Mouse (Mus musculus) neural tube, embryonic 12.5 days (tissue): ENCODE results near the gene Plekhj1. TPM values are rescaled to one million over a fixed set of nuclear protein-coding genes. Genes with fewer than 3 reads are reported as not detected.
A peak's percentile ranks its signal among the peaks of the same experiment; 100 is the strongest.
"Not testable (repeated sequence)": the region's sequence is repeated elsewhere in the genome, so short reads cannot be mapped to it uniquely, and the experiment has no call there.

Experiments
- ATAC-seq: fragments of 200-750 bp; cut with Nextera tagmentation; 2 replicates; pipeline ENCODE4 v1.8.0; 2017; ENCODE audit warnings: low read depth, mild to moderate bottlenecking, moderate TSS enrichment, moderate library complexity; ENCODE audit not compliant: low FRiP score
- H3K27ac ChIP-seq: fragments of 300-500 bp; sonication (generic); 2 replicates; pipeline ENCODE4 v1.5.1; 2016
- H3K27me3 ChIP-seq: fragments of 300-500 bp; sonication (generic); replicated peaks from 2 replicates; pipeline ENCODE4 v1.6.1; 2016; ENCODE audit warnings: mild to moderate bottlenecking
- H3K36me3 ChIP-seq: fragments of 300-500 bp; sonication (generic); 2 replicates; pipeline ENCODE4 v1.6.1; 2016; ENCODE audit warnings: mild to moderate bottlenecking
- H3K4me1 ChIP-seq: fragments of 300-500 bp; sonication (generic); 2 replicates; pipeline ENCODE4 v1.6.1; 2016
- H3K4me2 ChIP-seq: fragments of 300-500 bp; sonication (generic); replicated peaks from 2 replicates; pipeline ENCODE4 v1.6.1; 2016; ENCODE audit warnings: mild to moderate bottlenecking
- H3K4me3 ChIP-seq: fragments of 300-500 bp; sonication (generic); 2 replicates; pipeline ENCODE4 v1.5.1; 2016
- H3K9ac ChIP-seq: fragments of 300-500 bp; sonication (generic); 2 replicates; pipeline ENCODE4 v1.6.1; 2016; ENCODE audit warnings: mild to moderate bottlenecking
- H3K9me3 ChIP-seq: fragments of 300-500 bp; sonication (generic); 2 replicates; pipeline ENCODE4 v1.6.1; 2016; ENCODE audit warnings: mild to moderate bottlenecking
- whole genome bisulfite sequencing: fragments of 180-500 bp; shearing (Covaris S2); methylation state at CpG from one replicate; pipeline ENCODE4 v1.1.7; 2016; 5-methylcytosine and 5-hydroxymethylcytosine counted together
- polyA plus RNA-seq: library from polyadenylated mRNA; unstranded; fragments of >200 nt; fragmentation: Nextera tagmentation; extraction: Ambion mirVana; gene quantifications from 2 replicates; pipeline ENCODE4 v1.2.1, GENCODE M21; 2016

The Plekhj1 gene
- polyA plus RNA-seq, 1 experiment from 2014 or later: 155 TPM

DNA sequence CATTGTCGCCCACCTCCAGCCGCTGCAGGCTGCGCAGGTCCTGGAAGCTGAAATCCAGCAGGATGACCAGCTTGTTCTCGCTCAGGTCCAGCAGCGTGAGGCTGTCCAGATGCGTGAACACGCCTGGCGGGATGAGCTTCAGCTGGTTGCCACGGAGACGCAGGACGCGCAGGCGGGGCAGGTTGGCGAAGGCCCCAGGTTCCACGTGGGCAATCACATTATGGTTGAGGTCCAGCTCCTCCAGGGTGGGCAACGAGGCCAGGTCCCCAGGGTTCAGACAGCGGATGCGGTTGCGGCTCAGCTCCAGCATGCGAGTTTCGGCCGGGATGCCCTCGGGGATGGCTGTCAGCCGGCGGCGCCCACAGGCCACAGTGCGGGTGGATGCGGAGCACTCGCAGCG lies 37.2 kb upstream of the Plekhj1 start:
- ATAC-seq: no peak
- no peak overlapping the region for H3K4me3 ChIP-seq
- H3K36me3 ChIP-seq: peaks cover 3% of the 10 kb centered on the region; the same call in 1 of the 2 replicates
- 0 out of 2 replicates have a peak, but pooled peaks cover 6% of the 10 kb centered on the region for H3K9me3 ChIP-seq
- no peak overlapping the region; the same call in 1 of the 2 replicates for H3K9ac ChIP-seq
- H3K27ac ChIP-seq: no peak overlapping the region
- peaks cover 7% of the 10 kb centered on the region for H3K4me1 ChIP-seq
- H3K27me3 ChIP-seq: peaks cover 36% of the 10 kb centered on the region
- 53% methylated on average over 30 of the region's 30 CpGs for WGBS
- H3K4me2 ChIP-seq: peak overlapping the region; percentile 25

DNA sequence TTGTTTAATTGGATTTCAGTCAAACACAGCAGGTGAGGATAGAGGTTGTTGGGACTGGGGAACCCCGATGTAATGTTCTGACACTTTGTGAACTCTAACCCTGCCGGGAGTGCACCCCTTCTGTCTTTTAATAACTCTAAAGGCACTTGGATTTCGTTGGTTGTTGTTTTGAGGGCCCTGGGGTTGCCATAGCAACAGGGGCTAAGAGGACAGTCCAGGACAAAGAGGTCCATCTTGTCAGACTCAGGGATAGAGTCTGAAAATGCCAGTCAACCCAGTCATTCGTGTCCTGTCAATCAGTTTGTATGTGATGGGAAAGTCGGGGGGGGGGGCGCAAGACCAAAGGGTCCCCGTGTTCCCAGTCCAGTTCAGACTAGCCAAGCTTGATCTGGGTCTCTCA lies 34.4 kb upstream of the Plekhj1 start:
- Histone ChIP-seq H3K27me3 (peaks cover 36% of the 10 kb centered on the region), H3K9ac (no peak overlapping the region), H3K27ac (no peak overlapping the region), H3K4me2 (no peak overlapping the region), H3K4me1 (peaks cover 29% of the 10 kb centered on the region), H3K9me3 (0 out of 2 replicates have a peak, but pooled peaks cover 6% of the 10 kb centered on the region), H3K36me3 (peaks cover 22% of the 10 kb centered on the region), H3K4me3 (no peak overlapping the region)
- 58% methylated on average over 7 of the region's 7 CpGs for WGBS
- no peak for ATAC-seq

DNA sequence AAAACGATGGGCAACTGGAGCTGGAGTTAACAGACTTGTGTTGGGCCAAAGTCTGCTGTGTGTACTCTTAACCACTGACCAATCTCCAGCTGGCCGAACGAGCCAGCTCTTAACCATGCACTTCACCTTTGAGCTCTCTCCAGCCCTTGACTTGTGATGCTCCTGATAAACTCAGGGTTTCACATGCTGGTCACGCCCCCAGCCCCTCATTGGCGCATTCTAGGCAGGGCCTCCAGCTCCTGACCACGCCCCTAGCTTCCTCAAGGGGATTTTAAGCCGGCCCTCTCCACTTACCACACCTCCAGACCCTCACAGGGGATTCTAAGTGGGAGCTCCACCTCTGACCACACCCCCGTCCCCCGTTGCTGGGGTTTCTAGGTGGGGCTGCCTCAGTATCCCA lies 32.7 kb upstream of the Plekhj1 start:
- Histone ChIP-seq H3K9ac (no peak overlapping the region), H3K27ac (no peak overlapping the region), H3K4me2 (peak overlapping the region; percentile 16; the same call in 1 of the 2 replicates), H3K4me1 (peaks cover 35% of the 10 kb centered on the region), H3K4me3 (no peak overlapping the region; the same call in 1 of the 2 replicates), H3K27me3 (peaks cover 32% of the 10 kb centered on the region), H3K9me3 (0 out of 2 replicates have a peak, but pooled peaks cover 6% of the 10 kb centered on the region), H3K36me3 (peaks cover 22% of the 10 kb centered on the region)
- ATAC-seq: no peak
- 2% methylated on average over 9 of the region's 9 CpGs for WGBS

DNA sequence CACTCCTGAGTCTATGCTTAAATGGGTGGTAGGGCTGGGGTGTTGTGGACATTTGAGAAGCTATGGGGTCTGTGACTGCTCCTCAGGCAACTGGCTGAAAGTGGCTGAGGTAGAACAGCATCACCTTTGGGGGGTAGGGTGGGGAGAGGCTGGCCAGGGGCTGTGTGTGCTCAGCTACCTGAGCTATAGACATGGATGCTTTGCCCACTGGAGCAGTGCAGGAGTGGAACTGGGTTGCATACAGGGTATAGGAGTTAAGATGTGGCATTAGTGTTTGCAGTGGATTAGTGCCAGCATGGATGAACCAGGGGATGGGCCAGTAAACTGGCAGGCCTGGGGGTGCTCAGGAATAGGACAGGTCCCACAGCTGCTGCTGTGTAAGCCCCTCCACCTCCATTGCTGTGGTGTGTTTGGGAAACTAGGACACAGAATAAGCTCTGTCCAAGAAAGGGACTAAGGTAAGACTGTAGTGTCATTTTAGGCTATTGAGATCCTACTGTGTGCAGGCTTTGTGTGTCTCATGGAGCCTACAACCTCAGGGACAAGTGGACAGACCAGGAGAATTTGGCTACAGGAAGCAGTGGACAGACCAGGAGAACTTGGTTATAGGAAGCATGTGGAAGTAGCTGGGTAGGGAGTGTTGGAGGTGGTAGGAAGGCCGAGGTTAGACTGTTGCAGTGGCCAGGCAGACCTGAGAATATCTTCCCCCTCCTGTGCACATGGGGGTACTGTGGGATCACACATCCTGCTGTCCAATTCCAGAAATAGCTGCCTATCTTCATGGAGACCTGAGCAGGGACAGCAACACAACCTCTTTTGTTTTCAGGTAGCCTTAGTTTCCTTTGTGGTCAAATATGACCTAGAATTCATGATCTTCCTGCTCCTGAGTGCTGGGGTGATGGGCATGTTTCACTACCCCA lies 31.2 kb upstream of the Plekhj1 start:
- Histone ChIP-seq H3K27ac (no peak overlapping the region), H3K9me3 (0 out of 2 replicates have a peak, but pooled peaks cover under 1% of the 10 kb centered on the region), H3K27me3 (peaks cover 16% of the 10 kb centered on the region), H3K9ac (no peak overlapping the region), H3K4me3 (no peak overlapping the region), H3K36me3 (peaks cover 22% of the 10 kb centered on the region), H3K4me2 (no peak overlapping the region), H3K4me1 (peaks cover 35% of the 10 kb centered on the region)
- ATAC-seq: no peak
- WGBS: 78% methylated on average over 1 of the region's 1 CpGs

DNA sequence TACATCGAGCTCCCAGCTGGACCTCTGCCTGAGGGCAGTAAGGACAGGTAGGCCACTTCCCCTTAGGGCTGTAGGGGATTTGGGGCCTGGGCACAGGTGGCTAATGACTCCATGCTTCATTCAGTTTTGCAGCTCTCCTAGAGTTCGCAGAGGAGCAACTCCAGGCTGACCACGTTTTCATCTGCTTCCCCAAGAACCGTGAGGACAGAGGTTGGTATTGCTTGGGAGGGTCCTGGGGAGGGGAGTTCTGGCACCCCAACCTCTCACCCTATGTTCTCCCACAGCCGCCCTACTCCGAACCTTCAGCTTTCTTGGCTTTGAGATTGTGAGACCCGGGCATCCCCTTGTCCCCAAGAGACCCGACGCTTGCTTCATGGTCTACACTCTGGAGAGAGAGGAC lies 30.2 kb upstream of the Plekhj1 start:
- H3K9me3 ChIP-seq, ATAC-seq, H3K27ac ChIP-seq, H3K27me3 ChIP-seq, H3K9ac ChIP-seq: not testable (repeated sequence)
- H3K36me3 ChIP-seq: peaks cover 22% of the 10 kb centered on the region
- peak overlapping the region; percentile 99 for H3K4me2 ChIP-seq
- H3K4me3 ChIP-seq: peak overlapping the region; percentile 87; the same call in 1 of the 2 replicates
- peaks cover 35% of the 10 kb centered on the region for H3K4me1 ChIP-seq
- WGBS: 87% methylated on average over 9 of the region's 9 CpGs

DNA sequence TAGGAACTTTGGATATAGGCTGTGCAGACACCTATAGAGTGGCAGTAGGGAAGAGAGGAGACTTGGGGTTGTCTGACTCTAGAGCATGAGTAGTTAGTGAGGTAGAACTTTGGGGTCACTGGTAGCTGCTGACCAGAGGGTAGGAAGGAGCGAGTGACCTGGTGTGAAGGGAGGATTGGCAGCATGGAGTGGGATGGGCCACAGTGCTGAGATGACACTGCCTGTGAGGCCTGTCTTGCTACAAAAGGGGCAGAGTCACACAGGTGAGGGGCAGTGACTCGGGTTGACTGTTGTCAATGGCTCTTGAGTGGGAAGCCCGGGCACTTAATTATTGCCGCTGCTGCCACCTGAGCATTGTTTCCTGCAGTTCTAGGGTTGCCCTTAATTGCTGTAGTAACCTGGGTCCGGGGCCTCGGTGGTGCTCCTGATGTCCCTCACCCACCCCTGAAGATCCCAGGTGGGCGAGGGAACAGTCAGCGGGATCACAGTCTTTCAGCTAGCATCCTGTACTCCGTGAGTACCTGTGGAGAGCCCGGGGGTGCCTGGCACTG lies 29.5 kb upstream of the Plekhj1 start:
- Histone ChIP-seq H3K9ac (peak overlapping the region; percentile 92), H3K4me3 (peak overlapping the region; percentile 87), H3K4me2 (peak overlapping the region; percentile 99), H3K9me3 (no peaks in the 10 kb centered on the region), H3K36me3 (peaks cover 22% of the 10 kb centered on the region), H3K4me1 (peaks cover 35% of the 10 kb centered on the region), H3K27me3 (no peaks in the 10 kb centered on the region), H3K27ac (no peak overlapping the region)
- WGBS: 83% methylated on average over 10 of the region's 10 CpGs
- no peak for ATAC-seq

DNA sequence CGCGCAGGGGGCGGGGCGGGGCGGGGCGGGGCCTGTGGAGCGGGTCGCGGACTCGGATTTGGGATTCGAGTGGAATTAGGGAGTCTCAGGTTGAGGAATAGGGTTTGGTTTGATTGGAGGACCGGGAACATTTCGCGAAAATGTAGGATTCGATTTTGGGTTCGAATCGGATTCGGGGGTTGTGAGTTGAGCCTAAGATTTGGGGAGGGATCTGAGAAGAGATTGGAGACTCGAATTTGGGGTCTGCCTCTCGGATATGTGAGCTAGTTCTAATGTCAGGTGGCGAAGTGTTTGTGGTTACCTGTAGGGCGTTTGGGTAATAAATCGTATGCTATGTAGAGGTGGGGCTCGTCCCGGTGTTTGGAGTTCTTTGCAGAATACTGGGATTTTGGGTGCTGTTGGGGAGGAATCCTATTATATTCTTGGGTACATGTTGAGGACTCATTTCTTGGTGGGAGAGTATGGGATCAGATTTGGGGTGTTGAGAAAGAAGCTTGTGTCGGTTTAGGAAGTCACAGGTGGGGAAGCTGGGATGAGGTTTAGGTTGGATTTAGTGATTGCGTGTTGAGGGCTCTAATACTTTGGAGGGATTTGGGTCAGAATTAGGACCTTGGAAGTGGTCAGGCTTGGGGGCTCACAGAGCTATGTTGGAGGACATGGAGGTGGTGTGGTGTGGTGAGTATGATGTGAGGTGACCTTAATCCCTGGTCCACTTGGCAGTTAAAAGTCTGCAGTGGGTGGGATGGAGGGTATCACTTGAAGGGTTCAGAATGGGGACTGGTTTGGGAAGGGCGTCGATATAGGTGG lies 28.8 kb upstream of the Plekhj1 start:
- peaks cover 35% of the 10 kb centered on the region for H3K4me1 ChIP-seq
- peak overlapping the region; percentile 87 for H3K4me3 ChIP-seq
- peak overlapping the region; percentile 99 for H3K4me2 ChIP-seq
- ATAC-seq: no peak
- peak overlapping the region; percentile 92 for H3K9ac ChIP-seq
- no peaks in the 10 kb centered on the region for H3K9me3 ChIP-seq
- peak overlapping the region; percentile 64; the same call in 1 of the 2 replicates for H3K27ac ChIP-seq
- no peaks in the 10 kb centered on the region for H3K27me3 ChIP-seq
- 9% methylated on average over 29 of the region's 29 CpGs for WGBS
- peaks cover 22% of the 10 kb centered on the region for H3K36me3 ChIP-seq

DNA sequence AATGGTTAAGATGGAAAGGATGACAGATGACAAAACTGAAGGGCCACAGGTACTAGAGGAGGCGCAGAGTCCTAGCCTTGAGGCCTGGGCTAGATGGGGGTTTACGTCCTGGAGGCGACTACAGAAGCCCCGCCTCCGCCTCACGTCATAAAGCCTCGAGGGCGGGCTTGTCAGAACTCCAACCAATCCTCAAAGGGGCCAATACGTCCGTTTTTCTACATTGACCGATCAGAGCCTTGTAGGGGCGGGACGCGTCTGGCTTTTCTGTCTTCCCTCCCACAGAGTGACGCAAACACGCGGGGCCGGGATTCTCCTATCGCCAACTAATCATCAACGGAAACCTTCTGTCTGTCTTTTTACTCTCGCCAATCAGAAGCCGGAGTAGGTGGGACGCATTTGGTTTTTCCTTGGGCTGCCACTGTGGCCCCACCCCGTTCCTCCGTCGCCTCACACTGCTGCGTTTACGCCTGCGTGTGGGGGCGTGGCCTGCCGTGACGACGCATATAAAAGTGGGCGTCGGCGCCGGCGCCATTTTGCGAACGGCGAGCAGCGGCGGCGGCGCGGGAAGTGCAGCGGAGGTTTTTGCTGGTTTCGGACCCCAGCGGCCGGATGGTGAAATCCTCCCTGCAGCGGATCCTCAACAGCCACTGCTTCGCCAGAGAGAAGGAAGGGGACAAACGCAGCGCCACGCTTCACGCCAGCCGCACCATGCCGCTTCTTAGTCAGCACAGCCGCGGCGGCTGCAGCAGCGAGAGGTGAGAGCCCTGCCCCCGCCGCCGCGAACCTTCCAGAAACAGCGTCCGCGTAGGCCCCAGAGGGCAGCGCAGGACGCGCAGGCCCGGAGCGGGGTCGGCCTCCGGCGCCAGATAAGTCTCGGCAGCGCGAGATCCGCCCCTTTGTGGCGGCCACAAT lies 28.0 kb upstream of the Plekhj1 start, which contains the start of gene Oaz1:
Oaz1 (plus strand) TSS at position 506 of the 912 bp plus-strand sequence.
- H3K4me2 ChIP-seq: peak within 1 kb of the TSS; percentile 99
- H3K27me3 ChIP-seq: no peaks in the 10 kb centered on the region
- H3K4me1 ChIP-seq: peaks cover 35% of the 10 kb centered on the region
- H3K9me3 ChIP-seq: no peaks in the 10 kb centered on the region
- ATAC-seq: peak; percentile 97
- H3K9ac ChIP-seq: peak within 1 kb of the TSS; percentile 92
- H3K27ac ChIP-seq: peak within 1 kb of the TSS; percentile 70
- H3K4me3 ChIP-seq: peak within 1 kb of the TSS; percentile 87
- H3K36me3 ChIP-seq: peaks cover 22% of the 10 kb centered on the region
- WGBS: under 1% methylated on average over 80 of the region's 82 CpGs

DNA sequence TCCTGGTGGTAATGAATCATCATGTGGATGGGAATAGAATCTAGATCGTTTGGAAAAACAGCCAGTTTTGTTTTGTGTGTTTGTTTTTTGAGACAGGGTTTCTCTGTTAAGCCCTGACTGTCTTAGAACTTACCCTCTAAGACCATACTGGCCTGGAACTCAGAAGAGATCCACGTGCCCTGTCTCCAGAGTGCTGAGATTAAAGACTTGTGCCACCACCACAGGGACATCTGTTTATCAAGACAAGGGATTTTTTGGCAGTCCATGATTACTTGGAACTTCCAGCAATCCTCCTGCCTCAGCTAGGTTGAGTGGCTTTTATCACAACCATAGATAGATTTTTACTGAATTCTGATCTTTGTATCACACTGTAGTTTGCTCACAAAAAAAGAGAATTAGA lies 26.4 kb upstream of the Plekhj1 start:
- Histone ChIP-seq H3K4me3 (no peak overlapping the region), H3K9ac (no peak overlapping the region), H3K36me3 (peaks cover 12% of the 10 kb centered on the region), H3K4me2 (no peak overlapping the region), H3K27me3 (no peaks in the 10 kb centered on the region), H3K27ac (no peak overlapping the region), H3K9me3 (no peaks in the 10 kb centered on the region), H3K4me1 (peaks cover 21% of the 10 kb centered on the region)
- WGBS: 77% methylated on average over 2 of the region's 2 CpGs
- ATAC-seq: no peak

DNA sequence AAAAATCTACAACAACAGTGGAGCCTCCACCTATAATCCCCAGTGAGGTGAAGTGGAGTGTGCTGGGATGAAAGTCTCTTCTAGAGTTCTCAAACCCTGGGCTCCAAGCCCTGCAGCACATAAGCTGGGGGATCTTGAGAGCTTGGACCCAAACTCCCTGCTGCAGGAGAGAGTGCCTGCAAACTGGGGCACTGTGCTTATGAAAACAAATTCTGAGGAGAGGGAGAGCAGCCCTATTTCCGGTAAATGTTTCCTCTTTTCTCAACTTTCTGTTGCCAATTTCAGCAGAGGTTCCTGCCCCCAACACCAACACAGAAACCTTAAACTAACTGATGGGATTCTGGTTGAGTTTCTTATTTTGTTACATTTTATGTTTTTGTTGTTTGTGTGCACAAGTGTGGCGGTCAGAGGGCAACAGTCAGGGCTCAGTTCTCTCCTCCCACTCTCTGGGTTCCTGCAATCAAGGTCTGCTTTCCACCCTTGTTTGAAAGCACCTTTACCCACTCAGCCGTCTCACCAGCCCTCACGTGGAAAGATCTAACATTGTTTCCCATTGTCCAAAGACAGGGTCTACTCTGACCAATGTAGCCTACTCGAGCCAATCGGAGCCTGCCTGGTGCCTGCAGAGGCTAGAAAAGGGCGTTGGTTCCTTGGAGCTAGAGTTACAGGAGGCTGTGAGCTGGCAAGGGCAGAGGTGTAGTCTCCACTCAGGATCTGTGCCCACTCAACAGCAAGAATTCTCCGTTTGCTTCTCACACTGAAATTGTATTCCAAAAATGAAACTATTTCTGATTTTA lies 25.6 kb upstream of the Plekhj1 start:
- WGBS: 71% methylated on average over 8 of the region's 8 CpGs
- no peak overlapping the region for H3K4me3 ChIP-seq
- peaks cover 14% of the 10 kb centered on the region for H3K4me1 ChIP-seq
- H3K27me3 ChIP-seq: no peaks in the 10 kb centered on the region
- no peak overlapping the region for H3K27ac ChIP-seq
- peaks cover 4% of the 10 kb centered on the region for H3K36me3 ChIP-seq
- H3K4me2 ChIP-seq: no peak overlapping the region
- no peak overlapping the region for H3K9ac ChIP-seq
- ATAC-seq: no peak
- no peaks in the 10 kb centered on the region for H3K9me3 ChIP-seq
